Mouse (Mus musculus) limb, embryonic 10.5 days (tissue): ENCODE data around the gene Aurka. TPM values are rescaled to one million over a fixed set of nuclear protein-coding genes. Genes with fewer than 3 reads are reported as not detected.

Source experiments
- DNase-seq: peaks from one replicate; pipeline ENCODE4 v3.0.0-alpha.2; 2017; ENCODE audit warnings: low spot score
- H3K27ac ChIP-seq: fragments of 300-500 bp; sonication (generic); 2 replicates; pipeline ENCODE4 v1.5.1; 2016; ENCODE audit warnings: mild to moderate bottlenecking
- H3K27me3 ChIP-seq: fragments of 300-500 bp; sonication (generic); 2 replicates; pipeline ENCODE4 v1.6.1; 2016; ENCODE audit warnings: low read depth, mild to moderate bottlenecking; ENCODE audit not compliant: poor library complexity, severe bottlenecking
- H3K36me3 ChIP-seq: fragments of 300-500 bp; sonication (generic); 2 replicates; pipeline ENCODE4 v1.6.1; 2016; ENCODE audit warnings: mild to moderate bottlenecking, moderate library complexity
- H3K4me1 ChIP-seq: fragments of 300-500 bp; sonication (generic); 2 replicates; pipeline ENCODE4 v1.6.1; 2016
- H3K4me3 ChIP-seq: fragments of 300-500 bp; sonication (generic); 2 replicates; pipeline ENCODE4 v1.5.1; 2016; ENCODE audit warnings: mild to moderate bottlenecking, moderate library complexity
- H3K9me3 ChIP-seq: fragments of 300-500 bp; sonication (generic); replicated peaks from 2 replicates; pipeline ENCODE4 v1.6.1; 2016; ENCODE audit warnings: mild to moderate bottlenecking
- WGBS: fragments of 180-500 bp; shearing (Covaris S2); methylation state at CpG from one replicate; pipeline ENCODE4 v1.1.7; 2016; 5-methylcytosine and 5-hydroxymethylcytosine counted together
- polyA plus RNA-seq: library from polyadenylated mRNA; unstranded; fragments of >200 nt; fragmentation: Nextera tagmentation; extraction: Ambion mirVana; gene quantifications from 2 replicates; pipeline ENCODE4 v1.2.1, GENCODE M21; 2016

Gene Aurka
- polyA plus RNA-seq, result 223 and 238 TPM in 2 replicates

DNA sequence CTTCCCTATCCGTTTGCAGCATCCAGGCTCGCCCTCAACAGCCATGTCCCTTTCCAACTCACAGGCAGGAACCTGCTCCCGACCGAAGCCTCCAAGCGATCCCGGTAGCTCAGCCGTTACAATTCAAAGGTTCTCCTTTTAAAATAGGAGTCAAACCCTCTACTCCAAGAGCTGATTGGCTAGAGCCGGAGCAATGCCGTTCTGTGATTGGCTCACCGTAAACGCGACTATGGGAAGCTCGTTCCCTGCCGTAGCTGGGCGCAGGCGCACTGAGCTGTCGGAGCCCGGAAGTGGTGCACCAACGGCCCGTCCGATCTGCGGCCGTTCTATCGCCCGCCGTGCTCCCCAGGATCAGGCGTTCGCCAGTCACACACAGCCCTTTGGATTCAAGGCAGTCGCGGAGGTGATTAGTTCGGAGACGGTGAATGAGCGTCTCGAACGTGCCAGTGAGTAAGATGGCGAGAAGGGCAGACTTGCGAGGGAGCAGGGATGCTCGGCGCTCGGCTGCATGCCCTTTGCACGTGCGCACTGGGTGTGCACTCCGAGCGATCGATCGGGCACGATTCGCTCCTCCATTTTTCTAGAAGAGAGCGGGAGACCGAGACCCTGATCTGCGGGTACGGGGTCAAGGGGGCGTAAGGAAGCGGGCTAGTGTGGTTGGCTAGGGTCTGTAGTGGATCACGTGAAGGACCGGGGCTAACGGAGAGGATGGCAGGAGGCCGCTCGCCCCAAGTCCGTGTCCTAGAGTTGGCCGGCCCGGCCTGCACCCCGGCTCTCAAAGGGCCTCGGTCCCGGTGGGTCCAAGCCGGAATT is at the start of gene Aurka, which contains the start of gene Cstf1:
Gene Aurka (minus strand): TSS at position 125 of the 813 bp plus-strand sequence.
Gene Cstf1 (plus strand): TSS at position 271 of the 813 bp plus-strand sequence.
- Histone ChIP-seq H3K4me1 (peaks cover 26% of the 10 kb centered on the region), H3K27ac (peak within 1 kb of the TSS; percentile 94), H3K9me3 (no peaks in the 10 kb centered on the region), H3K27me3 (no peaks in the 10 kb centered on the region), H3K36me3 (peaks cover 67% of the 10 kb centered on the region), H3K4me3 (peak within 1 kb of the TSS; percentile 80)
- DNase-seq, result peak; percentile 96
- WGBS, result under 1% methylated on average over 66 of the region's 66 CpGs

DNA sequence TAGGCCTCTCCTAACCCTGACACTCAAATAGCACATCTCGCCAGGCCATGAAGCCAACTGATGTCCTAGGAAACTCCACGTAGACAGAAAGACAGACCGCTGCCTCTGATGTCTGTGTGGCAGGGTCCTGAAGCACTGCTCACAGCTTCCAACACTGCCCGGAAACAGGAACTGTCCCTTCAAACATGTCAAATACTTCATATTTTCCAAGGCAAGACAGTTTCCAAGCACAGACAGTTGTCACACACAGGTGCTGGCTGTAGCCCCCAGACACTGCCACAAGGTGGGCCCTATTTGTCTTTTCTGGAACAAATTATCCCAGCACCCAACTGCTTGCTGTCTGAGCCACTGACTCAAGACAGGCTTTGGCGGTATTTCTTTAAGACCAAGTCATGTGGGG is 47.9 kb upstream of the Aurka start:
- Histone ChIP-seq H3K27ac (no peak overlapping the region), H3K27me3 (0 out of 2 replicates have a peak, but pooled peaks cover 4% of the 10 kb centered on the region), H3K4me1 (0 out of 2 replicates have a peak, but pooled peaks cover 8% of the 10 kb centered on the region), H3K36me3 (no peaks in the 10 kb centered on the region), H3K4me3 (no peak overlapping the region), H3K9me3 (no peaks in the 10 kb centered on the region)
- no peak for DNase-seq
- WGBS, result 92% methylated on average over 5 of the region's 5 CpGs

- no peaks in the 10 kb centered on the region for H3K36me3 ChIP-seq
- H3K4me1 ChIP-seq, result peaks cover 16% of the 10 kb centered on the region
- 0 out of 2 replicates have a peak, but pooled peaks cover 4% of the 10 kb centered on the region for H3K27me3 ChIP-seq
- no peaks in the 10 kb centered on the region for H3K9me3 ChIP-seq
- H3K4me3 ChIP-seq, result no peak overlapping the region
- no peak overlapping the region for H3K27ac ChIP-seq
- DNase-seq, result no peak
- WGBS, result 88% methylated on average over 5 of the region's 5 CpGs
These were observed 46.5 kb upstream of the Aurka start for GRCm38 (mm10) chr2:172416876-172417275.

GRCm38 (mm10) chr2:172416218-172416617 is 45.9 kb upstream of the Aurka start:
- Histone ChIP-seq H3K4me3 (no peak overlapping the region), H3K27me3 (0 out of 2 replicates have a peak, but pooled peaks cover 4% of the 10 kb centered on the region), H3K27ac (no peak overlapping the region), H3K9me3 (no peaks in the 10 kb centered on the region), H3K4me1 (peaks cover 16% of the 10 kb centered on the region), H3K36me3 (no peaks in the 10 kb centered on the region)
- WGBS, result 55% methylated on average over 12 of the region's 12 CpGs
- no peak for DNase-seq

GRCm38 (mm10) chr2:172413894-172414293 is 43.6 kb upstream of the Aurka start:
- no peaks in the 10 kb centered on the region for H3K9me3 ChIP-seq
- WGBS, result 47% methylated on average over 5 of the region's 5 CpGs
- H3K27me3 ChIP-seq, result 0 out of 2 replicates have a peak, but pooled peaks cover 4% of the 10 kb centered on the region
- H3K27ac ChIP-seq, result no peak overlapping the region
- DNase-seq, result no peak
- H3K4me3 ChIP-seq, result no peak overlapping the region
- peaks cover 18% of the 10 kb centered on the region for H3K4me1 ChIP-seq
- H3K36me3 ChIP-seq, result no peaks in the 10 kb centered on the region

DNA sequence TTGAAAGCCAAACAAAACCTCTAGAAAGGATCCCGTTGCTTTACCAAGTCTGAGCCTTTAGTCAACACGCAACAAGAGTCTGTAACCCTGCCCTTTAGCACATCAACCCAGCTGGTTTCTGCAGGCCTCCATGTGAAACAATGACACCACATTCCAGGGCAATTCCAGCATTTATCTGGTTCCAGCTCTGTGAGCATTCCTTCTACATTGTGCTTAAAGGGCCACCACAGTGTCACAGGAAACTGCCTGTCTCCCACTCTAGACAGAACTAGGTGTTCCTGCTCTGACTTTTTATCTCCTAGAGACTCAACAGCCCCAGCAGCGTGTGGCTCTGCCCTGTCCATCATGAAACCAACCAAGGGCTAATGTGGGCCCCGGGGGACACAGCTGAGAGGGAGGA is 42.9 kb upstream of the Aurka start:
- no peak overlapping the region for H3K27ac ChIP-seq
- DNase-seq, result no peak
- H3K4me3 ChIP-seq, result no peak overlapping the region
- 0 out of 2 replicates have a peak, but pooled peaks cover 4% of the 10 kb centered on the region for H3K27me3 ChIP-seq
- WGBS, result 51% methylated on average over 4 of the region's 4 CpGs
- no peaks in the 10 kb centered on the region for H3K9me3 ChIP-seq
- H3K36me3 ChIP-seq, result no peaks in the 10 kb centered on the region
- peaks cover 18% of the 10 kb centered on the region for H3K4me1 ChIP-seq

DNA sequence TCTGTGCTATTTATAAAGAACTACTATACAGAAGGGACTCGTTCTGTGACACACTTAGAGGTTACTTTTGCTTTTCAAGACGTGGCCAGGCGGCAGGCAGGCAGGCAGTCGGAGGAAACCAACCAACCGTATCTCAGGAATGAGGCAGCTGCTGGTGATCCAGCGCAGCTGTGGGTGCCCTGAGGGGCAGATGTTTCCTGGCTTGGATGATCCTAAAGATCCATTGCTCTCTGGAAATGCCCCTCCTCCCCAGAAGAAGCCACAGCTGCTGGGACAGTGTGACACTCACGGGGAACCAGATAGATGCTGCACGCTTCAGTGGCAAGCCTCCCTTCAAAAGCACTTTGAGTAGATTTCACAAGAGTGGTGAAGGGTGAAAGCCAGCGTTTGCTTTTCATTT is 42.1 kb upstream of the Aurka start:
- H3K27ac ChIP-seq, result no peak overlapping the region
- peaks cover 18% of the 10 kb centered on the region for H3K4me1 ChIP-seq
- no peaks in the 10 kb centered on the region for H3K36me3 ChIP-seq
- no peak overlapping the region for H3K4me3 ChIP-seq
- DNase-seq, result no peak
- no peaks in the 10 kb centered on the region for H3K9me3 ChIP-seq
- H3K27me3 ChIP-seq, result 0 out of 2 replicates have a peak, but pooled peaks cover 4% of the 10 kb centered on the region
- WGBS, result 19% methylated on average over 9 of the region's 9 CpGs

DNA sequence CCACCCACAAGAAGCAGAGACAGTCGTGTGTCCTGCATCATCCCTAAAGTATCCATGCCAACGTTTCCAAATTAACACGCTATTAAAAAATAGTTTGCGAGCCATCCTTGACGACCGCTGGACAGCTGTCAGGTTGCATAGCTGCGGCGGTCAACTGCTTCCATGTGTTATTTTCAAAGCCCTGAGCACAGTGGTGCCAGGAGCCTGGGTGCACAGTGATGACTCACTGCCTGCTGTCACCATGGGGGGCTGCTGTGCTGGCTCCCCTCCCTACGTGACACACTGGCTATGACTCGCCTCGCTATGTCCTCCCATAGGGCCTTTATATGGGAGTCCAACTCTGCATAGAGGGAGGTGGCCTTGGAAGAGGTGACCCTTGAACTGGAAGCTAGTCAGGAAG is 40.8 kb upstream of the Aurka start:
- WGBS, result 86% methylated on average over 11 of the region's 11 CpGs
- Histone ChIP-seq H3K9me3 (no peaks in the 10 kb centered on the region), H3K36me3 (no peaks in the 10 kb centered on the region), H3K27ac (no peak overlapping the region), H3K4me3 (no peak overlapping the region), H3K4me1 (peaks cover 14% of the 10 kb centered on the region), H3K27me3 (0 out of 2 replicates have a peak, but pooled peaks cover 3% of the 10 kb centered on the region)
- no peak for DNase-seq

GRCm38 (mm10) chr2:172410686-172411085 is 40.4 kb upstream of the Aurka start:
- Histone ChIP-seq H3K27me3 (no peaks in the 10 kb centered on the region), H3K4me3 (no peak overlapping the region), H3K36me3 (no peaks in the 10 kb centered on the region), H3K4me1 (peaks cover 14% of the 10 kb centered on the region), H3K27ac (no peak overlapping the region), H3K9me3 (no peaks in the 10 kb centered on the region)
- WGBS, result 81% methylated on average over 2 of the region's 2 CpGs
- DNase-seq, result no peak

DNA sequence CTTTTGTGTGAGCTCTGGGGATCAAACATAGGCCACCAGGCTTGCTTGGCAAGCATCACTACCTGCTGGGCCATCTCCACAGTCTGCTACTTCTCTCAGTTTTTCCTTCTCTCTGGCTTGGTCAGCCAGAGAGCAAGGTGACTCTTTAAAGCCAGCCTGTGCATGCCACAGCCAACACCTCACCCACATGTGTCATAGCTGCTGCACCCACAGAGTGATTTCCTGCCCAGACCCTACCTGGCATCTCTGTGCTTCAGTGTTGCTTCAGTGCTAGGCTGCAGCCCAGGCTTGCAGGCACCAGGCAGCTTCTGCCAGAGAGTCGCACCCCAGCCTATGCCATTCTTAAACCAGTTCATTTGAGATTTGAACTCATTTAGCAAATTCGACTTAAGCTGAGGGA is 37.2 kb upstream of the Aurka start:
- WGBS, result 79% methylated on average over 2 of the region's 2 CpGs
- H3K36me3 ChIP-seq, result no peaks in the 10 kb centered on the region
- no peaks in the 10 kb centered on the region for H3K27me3 ChIP-seq
- H3K9me3 ChIP-seq, result no peaks in the 10 kb centered on the region
- H3K4me3 ChIP-seq, result no peak overlapping the region
- peaks cover 6% of the 10 kb centered on the region for H3K4me1 ChIP-seq
- DNase-seq, result no peak
- H3K27ac ChIP-seq, result no peak overlapping the region

DNA sequence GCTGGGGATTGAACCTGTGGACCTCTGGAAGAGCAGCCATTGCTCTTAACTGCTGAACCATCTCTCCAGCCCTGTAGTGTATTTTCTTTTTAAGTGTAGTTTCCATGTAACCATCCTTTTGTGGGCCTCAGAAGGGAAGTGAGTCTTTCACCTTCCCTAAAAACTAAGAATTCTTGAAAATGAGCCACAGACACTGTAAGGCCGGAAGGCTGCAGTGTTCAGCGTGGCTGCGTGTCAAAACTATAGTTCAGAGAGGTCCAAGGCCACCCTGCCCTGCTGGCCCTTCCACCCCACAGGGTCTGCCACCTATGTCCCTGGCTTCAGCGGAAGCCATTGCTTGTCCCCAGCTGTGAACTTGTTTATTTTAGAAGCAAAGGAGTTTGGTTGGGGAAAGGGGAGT is 35.8 kb upstream of the Aurka start:
- no peaks in the 10 kb centered on the region for H3K36me3 ChIP-seq
- H3K27me3 ChIP-seq, result no peaks in the 10 kb centered on the region
- H3K27ac ChIP-seq, result no peak overlapping the region
- H3K4me1 ChIP-seq, result 0 out of 2 replicates have a peak, but pooled peaks cover 2% of the 10 kb centered on the region
- DNase-seq, result no peak
- H3K9me3 ChIP-seq, result no peaks in the 10 kb centered on the region
- H3K4me3 ChIP-seq, result no peak overlapping the region
- WGBS, result 87% methylated on average over 4 of the region's 4 CpGs

DNA sequence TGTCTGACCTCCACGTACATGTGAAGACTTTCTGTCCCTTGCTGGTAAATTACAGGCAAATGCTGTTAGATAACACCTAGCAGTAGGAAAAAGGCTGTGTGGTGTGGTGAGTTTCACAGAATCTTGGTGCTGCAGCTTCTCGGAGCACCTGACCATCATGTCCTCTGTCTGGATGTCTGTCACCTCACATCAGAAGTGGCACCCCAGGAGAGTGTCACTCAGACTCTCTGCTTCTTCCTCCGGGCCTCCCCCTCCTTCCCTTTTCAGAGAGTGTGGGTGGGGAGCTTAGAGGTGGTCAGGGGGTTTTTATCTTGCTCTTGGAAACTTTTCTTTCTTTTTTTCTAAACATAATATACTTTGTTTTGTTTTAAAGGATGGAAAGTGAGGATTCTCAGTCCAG is 34.7 kb upstream of the Aurka start:
- Histone ChIP-seq H3K4me3 (no peak overlapping the region), H3K36me3 (no peaks in the 10 kb centered on the region), H3K27me3 (no peaks in the 10 kb centered on the region), H3K4me1 (no peaks in the 10 kb centered on the region), H3K27ac (no peak overlapping the region), H3K9me3 (no peaks in the 10 kb centered on the region)
- DNase-seq, result no peak
- WGBS, result 67% methylated on average over 3 of the region's 3 CpGs

GRCm38 (mm10) chr2:172404239-172404638 is 33.9 kb upstream of the Aurka start:
- Histone ChIP-seq H3K36me3 (no peaks in the 10 kb centered on the region), H3K27ac (no peak overlapping the region), H3K9me3 (no peaks in the 10 kb centered on the region), H3K4me1 (no peaks in the 10 kb centered on the region), H3K4me3 (no peak overlapping the region), H3K27me3 (no peaks in the 10 kb centered on the region)
- DNase-seq, result no peak
- WGBS, result 68% methylated on average over 7 of the region's 7 CpGs
